Mouse (Mus musculus) ES-Bruce4 (cell line): Measurements from ENCODE around the gene Slc41a3.

Experiments
- CTCF ChIP-seq: IDR thresholded peaks from one replicate; pipeline ENCODE4 v1.8.1; 2011; ENCODE audit warnings: low read depth, low read length
- EP300 ChIP-seq: IDR thresholded peaks from 2 replicates; pipeline ENCODE4 v1.6.1; 2011; ENCODE audit warnings: low read depth, low read length; ENCODE audit not compliant: insufficient read depth
- POLR2A ChIP-seq: IDR thresholded peaks from one replicate; pipeline ENCODE4 v1.8.1; 2011; ENCODE audit warnings: low read length; ENCODE audit not compliant: insufficient read depth

GRCm38 (mm10) chr6:90695754-90696153, 91.2 kb downstream of the Slc41a3 start:
- TF ChIP-seq CTCF (no peak), POLR2A (no peak), EP300 (no peak)
